Mouse (Mus musculus) E14TG2a.4 (cell line): ENCODE data around the gene Mad1l1.

Experiments used
- H3K27me3 ChIP-seq: 2 replicates; pipeline ENCODE4 v1.6.1; 2014; ENCODE audit warnings: low read length, control low read depth; ENCODE audit not compliant: insufficient read depth
- H3K36me3 ChIP-seq: 2 replicates; pipeline ENCODE4 v1.6.1; 2014; ENCODE audit warnings: low read length, control low read depth; ENCODE audit not compliant: insufficient read depth
- H3K4me1 ChIP-seq: replicated peaks from 2 replicates; pipeline ENCODE4 v1.6.1; 2014; ENCODE audit warnings: low read depth, low read length, control low read depth
- H3K4me3 ChIP-seq: replicated peaks from 2 replicates; pipeline ENCODE4 v1.5.1; 2014; ENCODE audit warnings: mild to moderate bottlenecking, low read length
- H3K9me3 ChIP-seq: 2 replicates; pipeline ENCODE4 v1.6.1; 2014; ENCODE audit warnings: low read length, control low read depth
- CTCF ChIP-seq: conservative IDR thresholded peaks from 2 replicates; pipeline ENCODE4 v1.5.1; 2014; ENCODE audit warnings: low read length
- NANOG ChIP-seq: IDR thresholded peaks from 2 replicates; pipeline ENCODE4 v1.6.1; 2014; ENCODE audit warnings: borderline replicate concordance, low read length, mixed read lengths
- POU5F1 ChIP-seq: IDR thresholded peaks from 2 replicates; pipeline ENCODE4 v1.6.1; 2014; ENCODE audit warnings: low read length, borderline replicate concordance

Mad1l1 gene

DNA sequence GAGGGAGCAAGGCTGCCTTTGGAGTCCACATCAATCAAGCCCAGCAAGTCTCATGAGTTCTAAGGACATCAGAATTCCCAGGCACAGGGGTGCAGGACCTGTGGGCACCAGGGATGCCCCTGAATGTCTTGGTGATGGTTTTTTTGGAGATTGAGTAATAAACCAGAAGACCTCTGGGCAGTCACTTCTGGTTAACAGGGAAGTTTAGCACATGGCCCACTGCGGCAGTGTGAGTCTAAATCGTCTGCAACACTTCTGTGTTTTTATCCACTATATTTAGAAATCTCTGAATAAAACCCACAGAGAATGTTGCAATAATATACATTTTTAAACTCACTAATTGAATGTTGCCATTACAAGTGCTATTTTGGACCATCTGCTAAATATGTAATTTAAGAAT is 96.2 kb downstream of the Mad1l1 start:
- Histone ChIP-seq H3K9me3 (no peaks in the 10 kb centered on the region), H3K4me3 (no peak overlapping the region), H3K36me3 (peaks cover 37% of the 10 kb centered on the region), H3K4me1 (peaks cover 31% of the 10 kb centered on the region), H3K27me3 (no peaks in the 10 kb centered on the region)
- TF ChIP-seq CTCF (no peak), NANOG (no peak), POU5F1 (no peak)

DNA sequence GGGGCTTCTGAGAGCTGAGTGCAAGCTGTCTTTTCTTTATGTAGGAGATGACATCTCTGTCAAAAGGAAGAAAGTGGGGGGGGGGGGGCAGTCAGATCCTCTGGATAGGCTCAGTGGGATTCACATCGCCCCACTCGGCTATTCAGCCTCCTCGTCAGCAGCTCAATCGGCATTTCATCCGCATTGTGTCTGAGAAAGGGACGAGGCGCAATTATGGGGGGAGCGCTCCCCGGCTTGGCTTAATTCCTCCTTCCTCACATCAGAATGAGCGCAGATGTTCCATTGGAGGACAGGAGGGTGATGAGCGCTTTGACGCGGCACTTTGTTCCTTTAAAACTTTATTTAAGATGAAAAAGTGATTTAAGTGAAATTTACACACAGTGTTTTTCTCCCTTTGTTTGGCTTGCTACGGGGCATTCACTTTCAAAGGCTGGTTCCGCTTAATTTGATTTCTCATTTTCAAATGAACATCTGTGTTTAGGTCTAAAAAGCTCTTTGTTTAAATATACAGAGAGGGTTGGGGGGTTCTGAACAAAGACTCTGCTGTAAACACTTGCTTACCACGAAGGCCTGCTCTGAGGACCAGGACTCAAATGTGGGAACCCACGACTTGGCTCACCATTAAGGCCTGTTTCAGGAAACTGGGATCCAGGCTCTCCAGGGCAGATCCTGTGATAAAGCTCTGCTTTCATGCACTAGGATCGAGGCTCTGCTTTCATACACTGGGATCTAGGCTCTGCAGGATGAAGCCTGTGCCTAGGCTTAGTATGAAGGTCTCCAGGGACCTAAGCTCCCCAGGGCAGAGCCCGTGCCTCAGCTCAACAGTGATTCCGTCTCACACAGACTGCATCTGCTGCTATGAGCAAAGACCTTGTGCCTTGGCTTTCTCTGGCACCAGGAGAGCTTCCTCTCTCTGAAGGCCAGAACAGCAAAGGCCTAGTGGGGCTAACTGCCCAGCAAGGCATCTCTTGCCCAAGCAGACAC is 98.0 kb downstream of the Mad1l1 start:
- Histone ChIP-seq H3K36me3 (peaks cover 29% of the 10 kb centered on the region), H3K4me1 (peaks cover 49% of the 10 kb centered on the region), H3K9me3 (no peaks in the 10 kb centered on the region), H3K27me3 (no peaks in the 10 kb centered on the region), H3K4me3 (no peak overlapping the region)
- no peak for TF ChIP-seq POU5F1
- no peak for TF ChIP-seq CTCF
- no peak for TF ChIP-seq NANOG

DNA sequence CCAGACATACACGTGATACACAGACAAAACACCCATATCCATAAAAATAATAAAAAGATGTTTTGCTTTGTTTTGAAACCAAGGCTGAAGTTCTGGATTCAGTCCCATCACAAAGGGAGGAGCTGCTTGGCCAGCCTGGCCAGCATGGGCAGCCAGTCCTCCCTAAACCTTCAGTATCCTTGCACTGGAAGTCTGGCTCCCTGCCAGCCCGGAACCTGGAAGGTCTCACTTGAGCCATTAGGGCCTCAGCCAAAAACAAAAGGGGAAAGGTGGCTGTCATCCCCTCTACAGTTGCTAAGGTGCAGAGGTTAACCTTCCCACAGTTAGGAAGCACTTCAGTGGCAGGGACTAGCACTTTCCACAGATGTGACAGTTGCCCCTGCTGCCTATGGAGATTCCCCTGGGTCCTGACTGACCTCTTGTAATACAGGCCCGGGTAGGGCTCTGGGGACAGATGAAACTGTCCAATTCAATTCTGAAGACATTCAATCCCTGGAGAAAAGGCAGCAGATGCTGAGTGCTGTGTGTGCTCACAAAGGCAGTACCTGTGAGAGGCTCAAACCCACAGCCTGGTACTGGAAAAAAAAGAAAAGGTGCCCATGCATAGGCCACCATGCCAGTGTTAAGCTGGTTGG is 100.2 kb downstream of the Mad1l1 start:
- H3K4me3 ChIP-seq: no peak overlapping the region
- TF ChIP-seq NANOG (no peak), CTCF (no peak), POU5F1 (no peak)
- no peaks in the 10 kb centered on the region for H3K9me3 ChIP-seq
- H3K27me3 ChIP-seq: no peaks in the 10 kb centered on the region
- peaks cover 64% of the 10 kb centered on the region for H3K4me1 ChIP-seq
- peaks cover 29% of the 10 kb centered on the region for H3K36me3 ChIP-seq

DNA sequence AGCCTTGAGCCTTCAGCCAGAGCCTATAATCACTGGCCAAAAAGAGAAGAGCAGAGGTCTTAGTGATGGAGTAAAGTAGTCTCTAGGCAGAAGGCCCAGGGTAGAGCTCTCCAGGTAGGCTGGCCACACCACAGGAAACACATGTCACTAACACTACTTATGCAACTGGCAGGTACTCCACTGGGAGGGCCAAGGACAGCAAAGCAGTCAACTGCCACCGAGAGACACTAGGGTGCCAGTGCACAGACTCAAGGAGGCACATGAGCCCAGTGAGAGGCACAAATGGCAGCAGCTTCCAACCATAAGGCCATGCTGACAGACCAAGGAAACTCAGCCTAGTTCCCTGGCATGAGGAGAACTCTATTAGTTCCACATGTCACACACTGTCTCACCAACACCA is 102.1 kb downstream of the Mad1l1 start:
- no peaks in the 10 kb centered on the region for H3K9me3 ChIP-seq
- TF ChIP-seq NANOG (no peak), POU5F1 (no peak), CTCF (no peak)
- H3K4me3 ChIP-seq: no peak overlapping the region
- H3K36me3 ChIP-seq: peaks cover 29% of the 10 kb centered on the region
- H3K27me3 ChIP-seq: no peaks in the 10 kb centered on the region
- H3K4me1 ChIP-seq: peaks cover 60% of the 10 kb centered on the region

DNA sequence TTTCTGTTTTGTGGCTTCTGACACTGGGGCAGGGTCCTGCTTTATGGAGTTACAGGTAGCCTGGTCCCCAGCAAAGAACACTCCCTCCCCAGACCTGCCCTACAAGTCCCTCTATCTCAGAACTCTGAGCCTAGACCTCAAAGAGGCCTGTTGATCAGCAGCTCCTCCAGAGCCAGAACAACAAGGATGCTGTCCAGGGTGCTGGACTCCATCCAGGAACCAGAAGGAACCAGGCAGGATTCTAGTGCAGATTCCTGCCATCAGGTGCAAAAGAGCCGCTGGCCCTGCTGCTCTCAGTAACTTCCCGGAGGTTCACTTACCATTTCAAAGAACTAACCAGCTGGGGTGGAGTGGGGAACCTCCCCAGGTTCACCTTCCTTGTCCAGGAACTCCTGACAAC is 103.5 kb downstream of the Mad1l1 start:
- Histone ChIP-seq H3K36me3 (peaks cover 29% of the 10 kb centered on the region), H3K27me3 (no peaks in the 10 kb centered on the region), H3K4me1 (peaks cover 58% of the 10 kb centered on the region), H3K4me3 (no peak overlapping the region), H3K9me3 (no peaks in the 10 kb centered on the region)
- TF ChIP-seq NANOG: no peak
- TF ChIP-seq POU5F1: no peak
- TF ChIP-seq CTCF: no peak

DNA sequence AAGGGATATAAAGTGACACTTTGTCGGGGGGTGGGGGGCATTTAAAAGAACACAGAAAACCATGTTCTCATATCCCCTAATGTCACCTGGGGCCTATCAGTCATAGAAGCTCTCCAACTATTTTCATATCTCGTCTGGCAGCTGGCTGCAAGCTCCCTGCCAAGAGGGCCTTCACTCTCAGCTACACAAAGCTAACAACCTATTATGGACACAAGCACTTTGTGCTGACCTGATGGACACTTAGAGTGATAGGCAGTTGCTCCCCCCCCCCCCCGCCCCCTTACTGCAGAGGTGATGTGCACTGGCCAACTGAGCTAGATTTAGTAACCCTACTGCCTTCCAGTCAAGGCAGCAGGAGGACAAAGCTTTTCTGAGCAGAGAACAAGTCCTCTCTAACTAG is 104.3 kb downstream of the Mad1l1 start:
- H3K36me3 ChIP-seq: peaks cover 20% of the 10 kb centered on the region
- no peaks in the 10 kb centered on the region for H3K9me3 ChIP-seq
- H3K4me1 ChIP-seq: peaks cover 58% of the 10 kb centered on the region
- no peaks in the 10 kb centered on the region for H3K27me3 ChIP-seq
- no peak for TF ChIP-seq NANOG
- no peak for TF ChIP-seq CTCF
- no peak for TF ChIP-seq POU5F1
- H3K4me3 ChIP-seq: no peak overlapping the region

DNA sequence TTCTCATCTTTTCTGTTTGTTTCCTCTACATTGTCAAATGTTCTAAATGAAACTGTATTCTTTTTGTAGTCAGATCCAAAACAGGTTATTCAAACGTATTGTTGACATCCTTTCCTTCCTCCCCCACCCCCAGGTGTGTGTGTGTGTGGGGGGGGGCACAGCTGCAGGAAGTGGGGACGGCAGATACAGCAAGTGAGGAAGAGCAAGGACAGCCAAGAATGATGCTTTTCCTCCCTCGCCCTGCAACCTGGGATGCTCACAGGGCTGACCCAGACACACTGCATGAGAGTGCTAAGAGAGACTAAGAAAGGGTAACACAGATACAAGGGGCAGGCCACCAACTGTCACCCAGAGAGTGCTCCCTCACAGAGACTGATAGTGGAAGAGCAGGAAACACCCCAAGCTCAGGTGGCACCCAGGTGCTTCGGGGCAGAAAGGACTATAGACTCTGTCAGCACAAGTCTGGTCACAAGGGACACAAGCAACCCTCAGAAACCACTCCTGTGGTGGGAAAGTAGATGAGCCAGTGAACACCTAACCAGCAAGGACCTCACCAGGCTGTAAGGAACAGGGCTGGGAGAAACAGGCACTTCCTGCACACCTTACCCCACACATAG is 105.8 kb downstream of the Mad1l1 start:
- no peak for TF ChIP-seq POU5F1
- no peak for TF ChIP-seq CTCF
- no peak for TF ChIP-seq NANOG
- peaks cover 8% of the 10 kb centered on the region; the same call in 1 of the 2 replicates for H3K36me3 ChIP-seq
- H3K27me3 ChIP-seq: no peaks in the 10 kb centered on the region
- H3K4me3 ChIP-seq: no peak overlapping the region
- H3K4me1 ChIP-seq: peaks cover 58% of the 10 kb centered on the region
- no peaks in the 10 kb centered on the region for H3K9me3 ChIP-seq

DNA sequence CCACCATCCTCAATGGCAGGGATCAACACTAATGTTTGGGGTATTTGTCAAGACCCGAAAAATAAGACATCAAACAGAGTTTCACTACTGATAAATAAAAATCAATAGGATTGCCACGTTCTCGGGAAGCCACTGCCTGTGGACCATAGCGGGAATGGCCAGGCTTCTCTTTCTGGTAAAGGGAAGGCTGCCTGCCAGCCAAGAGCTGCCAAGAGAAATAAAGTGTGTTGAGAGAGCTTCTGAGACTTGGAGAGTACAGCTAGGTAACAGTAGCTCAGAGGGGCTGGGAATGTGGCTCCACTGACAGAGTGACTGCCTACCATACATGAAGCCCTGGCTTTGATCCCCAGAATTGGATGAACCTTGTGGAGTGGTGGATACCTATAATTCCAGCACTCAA is 108.4 kb downstream of the Mad1l1 start:
- Histone ChIP-seq H3K4me1 (peaks cover 50% of the 10 kb centered on the region), H3K4me3 (no peak overlapping the region), H3K27me3 (no peaks in the 10 kb centered on the region), H3K36me3 (peaks cover 3% of the 10 kb centered on the region; the same call in 1 of the 2 replicates), H3K9me3 (no peaks in the 10 kb centered on the region)
- TF ChIP-seq NANOG: no peak
- no peak for TF ChIP-seq POU5F1
- no peak for TF ChIP-seq CTCF
